Mouse (Mus musculus) 416B (cell line): ENCODE measurements around the gene Slc4a8.
"Not testable (repeated sequence)": the region's sequence is repeated elsewhere in the genome, so short reads cannot be mapped to it uniquely, and the experiment has no call there.

Experiments used
- DNase-seq: peaks from one replicate; pipeline ENCODE4 v3.0.0; 2011; ENCODE audit warnings: low read depth

The Slc4a8 gene

GRCm38 (mm10) chr15:100772685-100773084, 11.1 kb downstream of the Slc4a8 start:
- DNase-seq = no peak

GRCm38 (mm10) chr15:100773859-100774258, 12.3 kb downstream of the Slc4a8 start:
- DNase-seq = not testable (repeated sequence)

- no peak for DNase-seq
Measured at GRCm38 (mm10) chr15:100775189-100776166, 13.9 kb downstream of the Slc4a8 start.

- DNase-seq = no peak
Measured at GRCm38 (mm10) chr15:100776424-100776823, 14.9 kb downstream of the Slc4a8 start.

GRCm38 (mm10) chr15:100777020-100778016, 15.8 kb downstream of the Slc4a8 start:
- no peak for DNase-seq

- no peak for DNase-seq
Measured at GRCm38 (mm10) chr15:100779896-100780295, 18.3 kb downstream of the Slc4a8 start.

- DNase-seq = no peak
Measured at GRCm38 (mm10) chr15:100783244-100783987, 21.9 kb downstream of the Slc4a8 start.

- no peak for DNase-seq
Measured at GRCm38 (mm10) chr15:100790219-100790618, 28.7 kb downstream of the Slc4a8 start.

GRCm38 (mm10) chr15:100792324-100792723, 30.8 kb downstream of the Slc4a8 start:
- no peak for DNase-seq

GRCm38 (mm10) chr15:100800914-100801313, 39.4 kb downstream of the Slc4a8 start:
- DNase-seq = no peak

- DNase-seq = no peak
Measured at GRCm38 (mm10) chr15:100808062-100808461, 46.5 kb downstream of the Slc4a8 start.

- no peak for DNase-seq
Measured at GRCm38 (mm10) chr15:100808484-100808883, 46.9 kb downstream of the Slc4a8 start.

- DNase-seq = peak; percentile 85
Measured at GRCm38 (mm10) chr15:100810243-100810642, 48.7 kb downstream of the Slc4a8 start.

- no peak for DNase-seq
Measured at GRCm38 (mm10) chr15:100813501-100813900, 52.0 kb downstream of the Slc4a8 start.

- no peak for DNase-seq
Measured at GRCm38 (mm10) chr15:100814066-100814465, 52.5 kb downstream of the Slc4a8 start.

GRCm38 (mm10) chr15:100815310-100815709, 53.8 kb downstream of the Slc4a8 start:
- no peak for DNase-seq

GRCm38 (mm10) chr15:100818860-100819259, 57.3 kb downstream of the Slc4a8 start:
- no peak for DNase-seq

GRCm38 (mm10) chr15:100821824-100822223, 60.3 kb downstream of the Slc4a8 start:
- DNase-seq = no peak

GRCm38 (mm10) chr15:100822370-100822769, 60.8 kb downstream of the Slc4a8 start:
- DNase-seq = not testable (repeated sequence)

GRCm38 (mm10) chr15:100825249-100825856, 63.8 kb downstream of the Slc4a8 start:
- no peak for DNase-seq

GRCm38 (mm10) chr15:100826076-100826475, 64.5 kb downstream of the Slc4a8 start:
- DNase-seq = no peak
